Mouse (Mus musculus) spleen, adult 2 months (tissue): ENCODE data around the gene Fancc. TPM values are rescaled to one million over a fixed set of nuclear protein-coding genes. Genes with fewer than 3 reads are reported as not detected.

ENCODE experiments used
- DNase-seq, 2 experiments: peaks; one replicate each; pipeline versions ENCODE4 v3.0.0 to v3.0.0-alpha.2; 2012 to 2021; ENCODE audit warnings: low spot score in 2 of 2, low read depth in 1 of 2
- H3K27ac ChIP-seq: fragments of 200-500 bp; 2 replicates; pipeline ENCODE4 v1.5.1; 2012; ENCODE audit warnings: low read length, inconsistent platforms; ENCODE audit not compliant: insufficient read depth
- H3K27me3 ChIP-seq: fragments of 200-500 bp; 2 replicates; pipeline ENCODE4 v1.6.1; 2012; ENCODE audit warnings: mild to moderate bottlenecking, moderate library complexity, low read length, inconsistent platforms; ENCODE audit not compliant: control insufficient read depth, insufficient read depth
- H3K36me3 ChIP-seq: fragments of 200-500 bp; 2 replicates; pipeline ENCODE4 v1.6.1; 2012; ENCODE audit warnings: mild to moderate bottlenecking, low read length, inconsistent platforms; ENCODE audit not compliant: control insufficient read depth, insufficient read depth
- H3K4me1 ChIP-seq: fragments of 200-500 bp; 2 replicates; pipeline ENCODE4 v1.6.1; 2011; ENCODE audit warnings: inconsistent platforms; ENCODE audit not compliant: control insufficient read depth, insufficient read depth, insufficient read length
- H3K4me3 ChIP-seq: fragments of 200-500 bp; 2 replicates; pipeline ENCODE4 v1.5.1; 2011; ENCODE audit warnings: mild to moderate bottlenecking, inconsistent platforms; ENCODE audit not compliant: insufficient read depth, insufficient read length; ENCODE audit errors: extremely low read depth
- CTCF ChIP-seq: fragments of 200-500 bp; IDR thresholded peaks from 2 replicates; pipeline ENCODE4 v1.5.1; 2011; ENCODE audit warnings: mild to moderate bottlenecking, inconsistent platforms; ENCODE audit not compliant: insufficient read depth, insufficient read length, insufficient replicate concordance; ENCODE audit errors: extremely low read depth
- POLR2A ChIP-seq: fragments of 200-500 bp; IDR thresholded peaks from 2 replicates; pipeline ENCODE4 v1.6.1; 2011; ENCODE audit warnings: low read depth, low read length, inconsistent platforms
- WGBS: fragments of 180-500 bp; shearing (Covaris S2); methylation state at CpG from one replicate; pipeline ENCODE4 v1.1.7; 2018; 5-methylcytosine and 5-hydroxymethylcytosine counted together
- polyA plus RNA-seq: library from polyadenylated mRNA; depleted of rRNA; stranded (reverse); fragments of >200 nt; gene quantifications from 2 replicates; pipeline ENCODE4 v1.2.3, GENCODE M21; 2012

The Fancc gene
- polyA plus RNA-seq, 1 experiment = 5.1 TPM

DNA sequence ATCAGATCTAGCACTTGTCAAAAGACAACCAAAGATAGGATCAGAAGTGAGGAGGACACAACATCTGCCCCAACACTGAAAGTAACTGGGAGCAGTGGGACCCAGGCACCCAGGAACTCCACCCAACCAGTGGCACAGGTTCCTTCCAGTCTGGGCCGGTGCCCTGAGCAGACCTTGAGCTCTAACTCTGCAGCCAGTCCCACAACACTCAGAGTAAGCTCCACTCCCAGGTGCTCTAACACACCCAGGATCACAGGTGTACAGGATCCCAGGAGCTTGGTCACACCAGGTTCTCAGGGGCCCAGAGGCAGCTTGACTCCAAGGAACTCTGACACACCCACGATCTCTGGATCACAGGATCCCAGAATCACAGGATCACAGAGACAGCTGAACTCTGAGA is 74.0 kb downstream of the Fancc start:
- no peak for DNase-seq
- TF ChIP-seq POLR2A (no peak), CTCF (no peak)
- Histone ChIP-seq H3K4me1 (no peaks in the 10 kb centered on the region), H3K27ac (no peak overlapping the region), H3K36me3 (no peaks in the 10 kb centered on the region), H3K4me3 (no peak overlapping the region), H3K27me3 (no peaks in the 10 kb centered on the region)
- 91% methylated on average over 2 of the region's 2 CpGs for WGBS

- TF ChIP-seq CTCF = no peak
- TF ChIP-seq POLR2A = no peak
- H3K36me3 ChIP-seq = no peaks in the 10 kb centered on the region
- DNase-seq = no peak
- H3K4me3 ChIP-seq = no peak overlapping the region
- H3K27ac ChIP-seq = no peak overlapping the region
- H3K4me1 ChIP-seq = no peaks in the 10 kb centered on the region
- no peaks in the 10 kb centered on the region for H3K27me3 ChIP-seq
Observed at GRCm38 (mm10) chr13:63421225-63421624, 75.9 kb downstream of the Fancc start.

- DNase-seq = no peak
- no peak overlapping the region for H3K4me3 ChIP-seq
- H3K36me3 ChIP-seq = no peaks in the 10 kb centered on the region
- WGBS = 58% methylated on average over 2 of the region's 2 CpGs
- H3K27me3 ChIP-seq = no peaks in the 10 kb centered on the region
- H3K27ac ChIP-seq = no peak overlapping the region
- no peaks in the 10 kb centered on the region for H3K4me1 ChIP-seq
- TF ChIP-seq POLR2A (no peak), CTCF (no peak)
Observed at GRCm38 (mm10) chr13:63418148-63418547, 78.9 kb downstream of the Fancc start.

GRCm38 (mm10) chr13:63416824-63417223 is 80.3 kb downstream of the Fancc start:
- WGBS = 87% methylated on average over 3 of the region's 3 CpGs
- TF ChIP-seq CTCF (no peak), POLR2A (no peak)

DNA sequence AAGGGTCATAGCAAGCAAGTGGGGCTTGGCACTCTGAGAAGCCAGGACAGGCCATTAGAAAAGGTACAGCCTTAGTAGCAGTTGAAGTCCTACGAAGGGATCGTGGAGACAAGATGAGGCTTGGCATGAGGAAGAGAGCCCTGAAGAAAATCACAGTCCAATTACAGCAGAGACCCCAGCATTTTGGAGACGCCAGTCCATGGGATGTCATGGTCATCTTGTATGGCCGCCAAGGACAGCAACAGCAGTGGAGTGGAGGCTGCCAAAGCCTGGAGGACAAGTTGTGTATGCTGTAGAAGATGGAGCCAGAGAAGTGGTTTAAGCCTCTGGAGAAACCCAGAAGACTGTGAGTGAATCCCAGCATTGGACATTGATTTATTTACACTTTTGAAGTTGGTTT is 84.4 kb downstream of the Fancc start:
- Histone ChIP-seq H3K36me3 (no peaks in the 10 kb centered on the region), H3K27me3 (no peaks in the 10 kb centered on the region), H3K4me3 (no peak overlapping the region), H3K27ac (no peak overlapping the region), H3K4me1 (peaks cover 9% of the 10 kb centered on the region)
- DNase-seq = no peak
- TF ChIP-seq CTCF = no peak
- TF ChIP-seq POLR2A = no peak
- WGBS = 93% methylated on average over 4 of the region's 4 CpGs

More at GRCm38 (mm10) chr13:63416824-63417223, 80.3 kb downstream of the Fancc start:
- Histone ChIP-seq H3K4me1 (no peaks in the 10 kb centered on the region), H3K36me3 (no peaks in the 10 kb centered on the region), H3K27ac (no peak overlapping the region), H3K4me3 (no peak overlapping the region), H3K27me3 (no peaks in the 10 kb centered on the region)
- no peak for DNase-seq

- Histone ChIP-seq H3K27me3 (no peaks in the 10 kb centered on the region), H3K27ac (no peak overlapping the region), H3K4me1 (peaks cover 9% of the 10 kb centered on the region), H3K4me3 (no peak overlapping the region), H3K36me3 (no peaks in the 10 kb centered on the region)
- no peak for DNase-seq
- TF ChIP-seq CTCF (no peak), POLR2A (no peak)
- WGBS = 17% methylated on average over 4 of the region's 4 CpGs
Observed at GRCm38 (mm10) chr13:63411310-63412022, 85.6 kb downstream of the Fancc start.

DNA sequence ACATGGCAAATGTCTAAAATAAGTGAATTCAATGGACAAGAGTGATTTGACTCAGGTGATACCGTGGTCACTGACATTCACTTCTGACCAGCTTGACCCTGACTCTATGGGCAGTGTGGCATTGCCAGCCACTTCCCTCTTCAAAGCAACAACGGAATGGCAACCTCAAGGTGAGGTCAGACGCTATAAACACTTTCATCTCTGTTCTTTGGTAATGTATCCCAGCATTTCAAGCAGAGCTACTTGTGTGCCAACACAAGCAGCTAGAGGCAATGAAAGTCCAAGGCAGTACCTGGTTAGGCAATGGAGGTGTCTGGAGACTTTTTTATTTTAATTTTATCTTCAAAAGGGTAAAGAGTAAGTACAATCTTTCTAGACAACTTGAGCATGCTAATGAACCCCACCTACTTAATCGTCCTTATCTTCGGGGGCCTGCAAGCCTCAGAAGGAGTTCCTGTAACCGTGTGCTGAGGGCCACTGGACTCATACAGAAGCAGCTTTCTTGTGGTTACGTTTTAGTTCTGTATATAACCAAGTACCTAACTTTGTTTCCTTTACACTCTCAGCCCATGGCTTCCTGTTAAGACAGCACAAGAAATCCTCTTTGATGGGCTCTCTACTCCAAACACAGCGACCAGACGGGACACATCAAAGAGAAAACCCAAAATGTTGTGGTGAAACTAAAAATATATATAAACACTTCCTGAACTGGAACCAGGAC is 86.3 kb downstream of the Fancc start:
- 21% methylated on average over 9 of the region's 9 CpGs for WGBS
- H3K4me1 ChIP-seq = peaks cover 9% of the 10 kb centered on the region
- TF ChIP-seq CTCF (no peak), POLR2A (no peak)
- H3K4me3 ChIP-seq = no peak overlapping the region
- DNase-seq = peak in 1 of 2 experiments; percentile 19
- H3K27ac ChIP-seq = no peak overlapping the region
- no peaks in the 10 kb centered on the region for H3K36me3 ChIP-seq
- no peaks in the 10 kb centered on the region for H3K27me3 ChIP-seq
